Mouse (Mus musculus): ENCODE results near the gene Flvcr1.
A peak's percentile ranks its signal among the peaks of the same experiment; 100 is the strongest.

Gene Flvcr1

GRCm38 (mm10) chr1:190980470-190980869, 45.5 kb downstream of the Flvcr1 start:
- DNase-seq (ENCODE audit: low spot score in 2 of 2), result no peak

- peak in 1 of 2 experiments; percentile 39 for DNase-seq (ENCODE audit: low spot score in 2 of 2)
Measured at GRCm38 (mm10) chr1:190979100-190979563, 46.8 kb downstream of the Flvcr1 start, which contains the start of gene Vash2. Gene Vash2, minus strand, starts transcription at chr1:190979296.

- DNase-seq (ENCODE audit: low spot score in 2 of 2), result no peak
Measured at GRCm38 (mm10) chr1:190978511-190979073, 47.4 kb downstream of the Flvcr1 start.

GRCm38 (mm10) chr1:190978001-190978400, 48.0 kb downstream of the Flvcr1 start:
- no peak for DNase-seq (ENCODE audit: low spot score in 2 of 2)

- DNase-seq (ENCODE audit: low spot score in 2 of 2), result no peak
Measured at GRCm38 (mm10) chr1:190976887-190977573, 48.9 kb downstream of the Flvcr1 start.

- DNase-seq (ENCODE audit: low spot score in 2 of 2), result no peak
Measured at GRCm38 (mm10) chr1:190974833-190975232, 51.1 kb downstream of the Flvcr1 start.

GRCm38 (mm10) chr1:190974191-190974590, 51.8 kb downstream of the Flvcr1 start:
- no peak for DNase-seq (ENCODE audit: low spot score in 2 of 2)

- DNase-seq (ENCODE audit: low spot score in 2 of 2), result no peak
Measured at GRCm38 (mm10) chr1:190972612-190973192, 53.3 kb downstream of the Flvcr1 start.

GRCm38 (mm10) chr1:190971708-190972610, 54.0 kb downstream of the Flvcr1 start:
- DNase-seq (ENCODE audit: low spot score in 2 of 2), result no peak

- DNase-seq (ENCODE audit: low spot score in 2 of 2), result no peak
Measured at GRCm38 (mm10) chr1:190968010-190968409, 57.9 kb downstream of the Flvcr1 start.

- DNase-seq (ENCODE audit: low spot score in 2 of 2), result no peak
Measured at GRCm38 (mm10) chr1:190964992-190965780, 60.8 kb downstream of the Flvcr1 start.

- no peak for DNase-seq (ENCODE audit: low spot score in 2 of 2)
Measured at GRCm38 (mm10) chr1:190962760-190963159, 63.2 kb downstream of the Flvcr1 start.

- DNase-seq (ENCODE audit: low spot score in 2 of 2), result no peak
Measured at GRCm38 (mm10) chr1:190958821-190959220, 67.1 kb downstream of the Flvcr1 start.

Data from spleen, postnatal 4 days (tissue).